Mouse (Mus musculus): ENCODE results near the gene Fam189a2. TPM values are rescaled to one million over a fixed set of nuclear protein-coding genes. Genes with fewer than 3 reads are reported as not detected.

Gene Fam189a2
- total and polyA plus RNA-seq, 3 experiments: not detected

DNA sequence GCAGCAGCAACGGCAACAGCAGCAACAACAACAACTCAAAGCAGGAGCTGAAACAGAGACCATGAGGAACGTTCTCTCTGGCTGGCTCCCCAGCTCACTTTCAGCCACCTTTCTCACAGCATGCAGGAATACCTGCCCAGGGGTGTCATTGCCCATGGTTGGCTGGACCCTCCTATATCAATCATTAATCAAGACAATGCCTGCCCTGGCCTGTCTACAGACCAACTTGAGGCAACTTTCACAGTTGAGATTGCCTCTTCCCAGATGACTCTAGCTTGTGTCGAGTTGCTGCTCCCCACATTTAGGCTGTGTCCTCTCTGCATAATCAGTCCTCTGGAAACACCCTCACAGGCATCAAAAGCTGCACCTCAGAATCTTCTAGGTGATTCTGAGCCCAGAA, 17.6 kb downstream of the Fam189a2 start:
- TF ChIP-seq HCFC1 (IDR thresholded peaks at IDR 0.05; ENCODE audit: low read depth, low read length): no peak
- no peak for TF ChIP-seq ZNF384 (IDR thresholded peaks at IDR 0.05; ENCODE audit: low read depth, low read length)
- TF ChIP-seq MYB (IDR thresholded peaks at IDR 0.05; ENCODE audit: low read depth, low read length): no peak
- TF ChIP-seq EP300 (IDR thresholded peaks at IDR 0.05; ENCODE audit: low read depth in 1 of 2, low read length in 2 of 2): no peak
- TF ChIP-seq ZMIZ1 (IDR thresholded peaks at IDR 0.05; ENCODE audit: low read depth, low read length): no peak
- Histone ChIP-seq H3K36me3 (ENCODE audit: control insufficient read depth in 1 of 2, insufficient read depth in 2 of 2, low read length in 2 of 2) (no peaks in the 10 kb centered on the region), H3K27ac (ENCODE audit: control insufficient read depth, low read depth, low read length) (no peak overlapping the region), H3K9ac (ENCODE audit: control insufficient read depth, low read depth, low read length, poor library complexity, severe bottlenecking) (no peak overlapping the region), H3K4me3 (ENCODE audit: control insufficient read depth in 1 of 2, insufficient read depth in 1 of 2, low read depth in 2 of 2, low read length in 2 of 2) (no peak overlapping the region), H3K4me1 (ENCODE audit: control insufficient read depth in 1 of 2, insufficient read depth in 2 of 2, low read length in 2 of 2) (no peaks in the 10 kb centered on the region), H3K79me2 (ENCODE audit: control insufficient read depth, insufficient read depth, low read length, poor library complexity) (no peaks in the 10 kb centered on the region), H3K9me3 (replicated peaks; ENCODE audit: insufficient read depth, low read length) (no peaks in the 10 kb centered on the region), H3K27me3 (ENCODE audit: control insufficient read depth in 1 of 2, insufficient read depth in 2 of 2, low read length in 2 of 2) (no peaks in the 10 kb centered on the region)
- DNase-seq (ENCODE audit: low read depth, low spot score): no peak

- Histone ChIP-seq H3K79me2 (ENCODE audit: control insufficient read depth, insufficient read depth, low read length, poor library complexity) (no peaks in the 10 kb centered on the region), H3K27me3 (ENCODE audit: control insufficient read depth in 1 of 2, insufficient read depth in 2 of 2, low read length in 2 of 2) (no peaks in the 10 kb centered on the region), H3K36me3 (ENCODE audit: control insufficient read depth in 1 of 2, insufficient read depth in 2 of 2, low read length in 2 of 2) (no peaks in the 10 kb centered on the region), H3K4me3 (ENCODE audit: control insufficient read depth in 1 of 2, insufficient read depth in 1 of 2, low read depth in 2 of 2, low read length in 2 of 2) (no peak overlapping the region), H3K4me1 (ENCODE audit: control insufficient read depth in 1 of 2, insufficient read depth in 2 of 2, low read length in 2 of 2) (no peaks in the 10 kb centered on the region), H3K9me3 (replicated peaks; ENCODE audit: insufficient read depth, low read length) (no peaks in the 10 kb centered on the region), H3K9ac (ENCODE audit: control insufficient read depth, low read depth, low read length, poor library complexity, severe bottlenecking) (no peak overlapping the region), H3K27ac (ENCODE audit: control insufficient read depth, low read depth, low read length) (no peak overlapping the region)
- DNase-seq (ENCODE audit: low read depth, low spot score): no peak
- no peak for TF ChIP-seq SIN3A (IDR thresholded peaks at IDR 0.05; ENCODE audit: low read length)
- TF ChIP-seq TAL1 (IDR thresholded peaks at IDR 0.05; ENCODE audit: low read length): no peak
- no peak for TF ChIP-seq MXI1 (IDR thresholded peaks at IDR 0.05; ENCODE audit: low read depth, low read length)
- TF ChIP-seq POLR2AphosphoS5 (IDR thresholded peaks at IDR 0.05; ENCODE audit: borderline replicate concordance, low read depth, low read length): no peak
- no peak for TF ChIP-seq JUND (IDR thresholded peaks at IDR 0.05; ENCODE audit: low read depth, low read length)
- no peak for TF ChIP-seq MAX (IDR thresholded peaks at IDR 0.05; ENCODE audit: low read length)
- no peak for TF ChIP-seq RAD21 (IDR thresholded peaks at IDR 0.05; ENCODE audit: low read depth, low read length)
- TF ChIP-seq ZKSCAN1 (IDR thresholded peaks at IDR 0.05; ENCODE audit: low read depth, low read length): no peak
- TF ChIP-seq EP300 (IDR thresholded peaks at IDR 0.05; ENCODE audit: low read depth in 1 of 2, low read length in 2 of 2): no peak
- no peak for TF ChIP-seq TCF12 (IDR thresholded peaks at IDR 0.05; ENCODE audit: low read depth, low read length)
- no peak for TF ChIP-seq BHLHE40 (IDR thresholded peaks at IDR 0.05; ENCODE audit: borderline replicate concordance, low read depth, low read length)
Measured at GRCm38 (mm10) chr19:24012479-24012878, 18.3 kb downstream of the Fam189a2 start.

Data from MEL (cell line).